Mouse (Mus musculus): ENCODE measurements at regions not wholly inside any gene's neighbourhood (a gene's known extent, or its start where the extent isn't known, plus 50 kb on each side); places are given as distances from the start of the nearest gene placed in this dataset.

- no peak for TF ChIP-seq CTCF (IDR thresholded peaks at IDR 0.05; ENCODE audit: extremely low read depth, insufficient read depth, insufficient read length, insufficient replicate concordance)
- TF ChIP-seq POLR2A (IDR thresholded peaks at IDR 0.05; ENCODE audit: low read depth, low read length), result no peak
Measured at GRCm38 (mm10) chr13:35377487-35377886, 282.1 kb upstream of the Cdyl start.

Measured in spleen, adult 2 months (tissue).